Mouse (Mus musculus) neutrophil, adult 59 days (primary cell): Measurements from ENCODE around the gene Hmx3. TPM values are rescaled to one million over a fixed set of nuclear protein-coding genes. Genes with fewer than 3 reads are reported as not detected.

ENCODE experiments used
- total RNA-seq, 2 experiments: library from RNA; stranded (reverse); gene quantifications; 1 replicate in 1 of 2; 2 replicates in 1 of 2; pipeline ENCODE4 v1.2.4; 2023

Hmx3 gene
- not detected for total RNA-seq

GRCm38 (mm10) chr7:131542115-131542871, at the start of gene Hmx3:
Gene Hmx3 (plus strand): TSS chr7:131542867.

GRCm38 (mm10) chr7:131548473-131548872, 5.8 kb downstream of the Hmx3 start, which contains the start of gene Hmx2:
Gene Hmx2 (plus strand): TSS chr7:131548773.

DNA sequence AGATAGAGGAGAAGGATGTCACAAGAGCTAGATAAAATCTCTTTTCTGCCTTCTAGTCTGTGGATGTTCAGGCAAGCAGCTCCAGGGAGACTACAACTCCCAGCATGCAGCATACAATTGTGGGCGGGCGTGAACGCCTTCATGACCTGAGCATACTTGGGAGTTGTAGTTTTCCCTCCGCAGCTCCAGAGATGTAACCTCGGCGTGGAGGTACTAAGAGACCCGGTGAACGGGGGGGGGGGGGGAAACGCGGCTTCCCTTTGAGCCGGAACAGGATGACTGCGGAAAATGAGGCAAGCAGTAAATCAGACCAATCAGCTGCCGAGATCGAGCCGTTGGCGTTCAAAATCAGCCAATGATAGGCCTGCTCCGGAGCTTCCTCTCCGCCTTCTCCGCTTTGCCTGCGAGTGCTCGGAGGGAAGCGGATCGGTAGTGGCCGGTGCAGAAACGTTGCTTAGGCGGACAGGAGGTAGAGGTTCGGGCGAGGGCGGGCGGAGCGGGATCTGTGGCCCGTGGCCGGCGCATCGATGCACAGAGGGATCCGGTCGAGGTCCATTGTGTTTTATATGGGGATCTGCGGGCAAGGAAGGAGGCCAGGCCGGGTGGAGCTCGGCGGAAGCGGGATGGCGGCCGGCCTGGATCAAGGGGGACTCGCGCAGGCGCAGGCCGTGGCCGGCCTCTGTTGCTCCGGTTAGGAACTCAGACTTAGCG, 17.5 kb downstream of the Hmx3 start, which contains the start of gene Bub3:
Gene Bub3, plus strand, starts transcription at position 237 of the 711 bp plus-strand sequence.

Other genes with a start within 250 kb of the Hmx3 start
- not detected for gene Cuzd1, start 220.6 kb upstream of the Hmx3 start, total RNA-seq
- not detected for gene Fam24b, start 213.4 kb upstream of the Hmx3 start, total RNA-seq
- gene Fam24a, start 209.0 kb upstream of the Hmx3 start, total RNA-seq = not detected
- gene 2310057M21Rik, start 180.1 kb upstream of the Hmx3 start, total RNA-seq = 1 to 10 TPM; 3.8 to 9.9 TPM
- gene Pstk, start 171.7 kb upstream of the Hmx3 start, total RNA-seq = 1 to 10 TPM; 5.3 to 5.5 TPM
- 10 to 100 TPM; 39.1 to 41.5 TPM for gene Ikzf5, start 132.3 kb upstream of the Hmx3 start, total RNA-seq
- 10 to 100 TPM; 34.6 to 37.6 TPM for gene Acadsb, start 132.3 kb upstream of the Hmx3 start, total RNA-seq
- gene Hmx2, start 5.9 kb downstream of the Hmx3 start, total RNA-seq = under 1 TPM in 1 of 2 experiments, not detected in 1; 0.44 TPM
- 10 to 100 TPM; 72.8 to 73.5 TPM for gene Bub3, start 17.4 kb downstream of the Hmx3 start, total RNA-seq